Mouse (Mus musculus): ENCODE measurements around the gene Gm17334. TPM values are rescaled to one million over a fixed set of nuclear protein-coding genes. Genes with fewer than 3 reads are reported as not detected.

Gm17334 gene
- polyA plus RNA-seq, 1 experiment from 2014 or later = 0.31 TPM

DNA sequence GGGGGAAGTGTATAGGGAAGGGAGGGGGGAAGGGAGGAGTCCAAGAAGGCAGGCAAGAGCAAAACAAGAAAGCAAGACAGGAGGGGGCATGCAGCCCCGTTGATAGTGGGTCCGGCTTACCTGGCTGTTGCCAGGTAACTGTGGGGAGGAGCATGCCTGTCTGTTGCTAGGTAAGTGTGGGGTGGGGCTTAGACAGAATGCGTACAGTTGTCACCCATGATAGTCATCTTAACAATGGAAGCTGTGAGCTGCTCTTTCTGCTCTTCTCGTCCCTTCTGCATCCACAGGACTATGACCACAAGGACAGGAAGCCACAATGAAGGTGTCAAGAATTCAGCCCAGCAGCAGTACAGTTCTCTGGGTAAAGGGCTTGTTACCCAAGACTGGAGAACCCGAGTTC lies 37.2 kb upstream of the Gm17334 start:
- ATAC-seq (ENCODE audit: insufficient number of reproducible peaks, insufficient read depth, low FRiP score, low TSS enrichment, low read depth) = no peak
- 0 out of 2 replicates have a peak, but pooled peaks cover 3% of the 10 kb centered on the region for H3K4me1 ChIP-seq (replicated peaks)
- H3K36me3 ChIP-seq = no peaks in the 10 kb centered on the region
- H3K4me3 ChIP-seq (replicated peaks) = no peak overlapping the region
- no peaks in the 10 kb centered on the region for H3K9me3 ChIP-seq
- 72% methylated on average over 5 of the region's 5 CpGs for WGBS
- no peak overlapping the region for H3K9ac ChIP-seq (replicated peaks)
- H3K27ac ChIP-seq = no peak overlapping the region
- H3K27me3 ChIP-seq = no peaks in the 10 kb centered on the region
- H3K4me2 ChIP-seq = no peak overlapping the region

DNA sequence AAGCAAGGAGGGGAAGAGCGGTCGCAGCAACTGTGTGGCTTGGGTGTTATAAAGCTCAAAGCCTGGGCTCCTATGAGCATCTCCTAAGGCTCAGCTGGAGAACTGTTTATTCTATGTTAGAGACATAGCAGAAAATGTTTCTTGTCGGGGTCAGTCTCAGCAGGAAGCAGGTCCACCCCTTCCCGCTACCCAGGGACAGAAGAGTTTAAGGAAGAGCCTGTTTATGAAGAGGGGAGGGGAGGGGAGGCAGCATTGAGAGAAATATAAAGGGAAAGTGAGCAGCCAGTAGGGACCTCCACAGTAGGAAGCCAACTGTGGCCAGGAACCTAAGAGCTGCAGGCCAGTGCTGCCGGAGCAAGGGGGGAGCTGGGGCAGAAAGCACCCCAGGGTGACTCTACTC lies 36.4 kb upstream of the Gm17334 start:
- no peak overlapping the region for H3K9ac ChIP-seq (replicated peaks)
- 0 out of 2 replicates have a peak, but pooled peaks cover 7% of the 10 kb centered on the region for H3K4me1 ChIP-seq (replicated peaks)
- H3K9me3 ChIP-seq = no peaks in the 10 kb centered on the region
- no peaks in the 10 kb centered on the region for H3K36me3 ChIP-seq
- 52% methylated on average over 5 of the region's 5 CpGs for WGBS
- H3K27ac ChIP-seq = no peak overlapping the region
- H3K27me3 ChIP-seq = no peaks in the 10 kb centered on the region
- H3K4me2 ChIP-seq = no peak overlapping the region
- no peak for ATAC-seq (ENCODE audit: insufficient number of reproducible peaks, insufficient read depth, low FRiP score, low TSS enrichment, low read depth)
- H3K4me3 ChIP-seq (replicated peaks) = no peak overlapping the region

- no peak overlapping the region for H3K27ac ChIP-seq
- ATAC-seq (ENCODE audit: insufficient number of reproducible peaks, insufficient read depth, low FRiP score, low TSS enrichment, low read depth) = no peak
- H3K4me3 ChIP-seq (replicated peaks) = no peak overlapping the region
- H3K36me3 ChIP-seq = no peaks in the 10 kb centered on the region
- 73% methylated on average over 9 of the region's 9 CpGs for WGBS
- H3K27me3 ChIP-seq = no peaks in the 10 kb centered on the region
- no peak overlapping the region for H3K9ac ChIP-seq (replicated peaks)
- H3K4me2 ChIP-seq = no peak overlapping the region
- 0 out of 2 replicates have a peak, but pooled peaks cover 7% of the 10 kb centered on the region for H3K4me1 ChIP-seq (replicated peaks)
- H3K9me3 ChIP-seq = no peaks in the 10 kb centered on the region
Measured at GRCm38 (mm10) chr11:53805786-53806185, 32.8 kb upstream of the Gm17334 start.

- 0 out of 2 replicates have a peak, but pooled peaks cover 7% of the 10 kb centered on the region for H3K4me1 ChIP-seq (replicated peaks)
- no peak overlapping the region for H3K4me2 ChIP-seq
- no peak overlapping the region for H3K9ac ChIP-seq (replicated peaks)
- H3K36me3 ChIP-seq = no peaks in the 10 kb centered on the region
- no peak overlapping the region for H3K4me3 ChIP-seq (replicated peaks)
- no peak overlapping the region for H3K27ac ChIP-seq
- H3K9me3 ChIP-seq = no peaks in the 10 kb centered on the region
- no peak for ATAC-seq (ENCODE audit: insufficient number of reproducible peaks, insufficient read depth, low FRiP score, low TSS enrichment, low read depth)
- no peaks in the 10 kb centered on the region for H3K27me3 ChIP-seq
- 74% methylated on average over 14 of the region's 14 CpGs for WGBS
Measured at GRCm38 (mm10) chr11:53804569-53805344, 31.8 kb upstream of the Gm17334 start.

DNA sequence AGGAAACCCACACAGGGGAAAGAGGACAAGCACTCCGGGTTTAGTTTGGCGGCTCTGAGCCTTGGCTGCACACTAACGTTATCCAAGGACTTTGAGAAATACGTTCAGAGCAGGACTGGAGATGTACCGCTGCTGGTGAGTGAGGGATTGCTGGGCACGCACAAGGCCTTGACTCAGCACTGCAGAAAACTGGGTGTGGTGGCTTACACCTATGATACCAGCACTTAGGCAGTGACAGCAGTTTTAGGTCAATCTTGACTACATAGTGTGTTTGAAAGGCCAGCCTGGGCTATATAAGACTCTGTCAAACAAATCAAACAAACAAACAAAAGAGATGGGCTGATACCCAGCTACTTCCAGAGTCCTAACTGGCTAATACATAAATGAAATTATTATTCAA lies 30.5 kb upstream of the Gm17334 start:
- no peaks in the 10 kb centered on the region for H3K36me3 ChIP-seq
- H3K9me3 ChIP-seq = no peaks in the 10 kb centered on the region
- no peaks in the 10 kb centered on the region for H3K27me3 ChIP-seq
- 0 out of 2 replicates have a peak, but pooled peaks cover 7% of the 10 kb centered on the region for H3K4me1 ChIP-seq (replicated peaks)
- WGBS = 85% methylated on average over 6 of the region's 6 CpGs
- H3K4me3 ChIP-seq (replicated peaks) = no peak overlapping the region
- no peak overlapping the region for H3K4me2 ChIP-seq
- H3K27ac ChIP-seq = no peak overlapping the region
- ATAC-seq (ENCODE audit: insufficient number of reproducible peaks, insufficient read depth, low FRiP score, low TSS enrichment, low read depth) = no peak
- no peak overlapping the region for H3K9ac ChIP-seq (replicated peaks)

GRCm38 (mm10) chr11:53803093-53803492 lies 30.1 kb upstream of the Gm17334 start:
- Histone ChIP-seq H3K36me3 (no peaks in the 10 kb centered on the region), H3K27me3 (no peaks in the 10 kb centered on the region), H3K4me2 (no peak overlapping the region), H3K9ac (replicated peaks) (no peak overlapping the region), H3K9me3 (no peaks in the 10 kb centered on the region), H3K27ac (no peak overlapping the region), H3K4me3 (replicated peaks) (no peak overlapping the region), H3K4me1 (replicated peaks) (0 out of 2 replicates have a peak, but pooled peaks cover 7% of the 10 kb centered on the region)
- ATAC-seq (ENCODE audit: insufficient number of reproducible peaks, insufficient read depth, low FRiP score, low TSS enrichment, low read depth) = no peak
- WGBS = 85% methylated on average over 12 of the region's 12 CpGs

GRCm38 (mm10) chr11:53800975-53801374 lies 28.0 kb upstream of the Gm17334 start:
- no peaks in the 10 kb centered on the region for H3K27me3 ChIP-seq
- ATAC-seq (ENCODE audit: insufficient number of reproducible peaks, insufficient read depth, low FRiP score, low TSS enrichment, low read depth) = no peak
- no peak overlapping the region for H3K9ac ChIP-seq (replicated peaks)
- no peak overlapping the region for H3K27ac ChIP-seq
- no peaks in the 10 kb centered on the region for H3K9me3 ChIP-seq
- no peak overlapping the region for H3K4me3 ChIP-seq (replicated peaks)
- H3K4me2 ChIP-seq = no peak overlapping the region
- peaks cover 10% of the 10 kb centered on the region; the same call in 1 of the 2 replicates for H3K4me1 ChIP-seq (replicated peaks)
- H3K36me3 ChIP-seq = no peaks in the 10 kb centered on the region
- 81% methylated on average over 5 of the region's 5 CpGs for WGBS

GRCm38 (mm10) chr11:53800036-53800435 lies 27.0 kb upstream of the Gm17334 start:
- WGBS = 57% methylated on average over 4 of the region's 4 CpGs
- H3K27me3 ChIP-seq = no peaks in the 10 kb centered on the region

DNA sequence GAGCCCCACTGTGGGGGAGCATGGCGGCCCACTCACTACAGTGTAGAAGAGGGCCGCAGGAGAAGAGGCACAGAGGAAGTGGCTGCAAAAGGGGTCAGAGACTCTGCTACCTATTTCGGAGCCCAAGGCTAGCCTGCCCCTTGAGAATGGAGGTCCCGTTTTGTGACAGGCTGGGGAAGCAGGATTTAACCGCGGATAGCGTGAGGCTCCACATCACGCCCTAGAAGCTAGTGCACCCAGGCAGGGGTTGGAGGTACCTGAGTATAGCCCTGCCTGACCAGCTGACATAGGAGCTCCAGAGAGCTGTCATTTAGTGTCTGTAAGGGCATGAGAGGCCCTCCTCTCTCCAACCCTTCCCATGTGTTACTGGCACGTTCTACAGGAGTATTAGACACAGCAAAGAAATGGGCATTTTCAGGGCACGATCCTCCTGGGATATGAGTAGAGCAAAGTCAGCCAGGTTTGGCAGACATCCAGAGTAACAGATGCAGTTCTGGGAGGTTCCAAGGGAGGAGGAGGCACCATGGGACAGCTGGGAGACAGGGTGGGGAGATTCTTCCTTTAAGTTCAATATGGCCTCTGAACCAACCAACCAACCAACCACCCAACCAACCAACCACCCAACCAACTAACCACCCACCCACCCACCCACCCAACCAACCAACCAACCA lies 25.2 kb upstream of the Gm17334 start:
- 92% methylated on average over 10 of the region's 10 CpGs for WGBS
- no peak for ATAC-seq (ENCODE audit: insufficient number of reproducible peaks, insufficient read depth, low FRiP score, low TSS enrichment, low read depth)
- peaks cover 13% of the 10 kb centered on the region; the same call in 1 of the 2 replicates for H3K4me1 ChIP-seq (replicated peaks)
- no peak overlapping the region for H3K4me3 ChIP-seq (replicated peaks)
- no peaks in the 10 kb centered on the region for H3K36me3 ChIP-seq
- H3K9me3 ChIP-seq = no peaks in the 10 kb centered on the region
- H3K27me3 ChIP-seq = no peaks in the 10 kb centered on the region
- H3K27ac ChIP-seq = no peak overlapping the region
- no peak overlapping the region for H3K4me2 ChIP-seq
- no peak overlapping the region for H3K9ac ChIP-seq (replicated peaks)

More at GRCm38 (mm10) chr11:53800036-53800435, 27.0 kb upstream of the Gm17334 start:
- no peaks in the 10 kb centered on the region for H3K36me3 ChIP-seq
- no peak overlapping the region for H3K9ac ChIP-seq (replicated peaks)
- H3K4me2 ChIP-seq = no peak overlapping the region
- no peak for ATAC-seq (ENCODE audit: insufficient number of reproducible peaks, insufficient read depth, low FRiP score, low TSS enrichment, low read depth)
- H3K4me1 ChIP-seq (replicated peaks) = peaks cover 15% of the 10 kb centered on the region; the same call in 1 of the 2 replicates
- no peaks in the 10 kb centered on the region for H3K9me3 ChIP-seq
- H3K27ac ChIP-seq = no peak overlapping the region
- no peak overlapping the region for H3K4me3 ChIP-seq (replicated peaks)

DNA sequence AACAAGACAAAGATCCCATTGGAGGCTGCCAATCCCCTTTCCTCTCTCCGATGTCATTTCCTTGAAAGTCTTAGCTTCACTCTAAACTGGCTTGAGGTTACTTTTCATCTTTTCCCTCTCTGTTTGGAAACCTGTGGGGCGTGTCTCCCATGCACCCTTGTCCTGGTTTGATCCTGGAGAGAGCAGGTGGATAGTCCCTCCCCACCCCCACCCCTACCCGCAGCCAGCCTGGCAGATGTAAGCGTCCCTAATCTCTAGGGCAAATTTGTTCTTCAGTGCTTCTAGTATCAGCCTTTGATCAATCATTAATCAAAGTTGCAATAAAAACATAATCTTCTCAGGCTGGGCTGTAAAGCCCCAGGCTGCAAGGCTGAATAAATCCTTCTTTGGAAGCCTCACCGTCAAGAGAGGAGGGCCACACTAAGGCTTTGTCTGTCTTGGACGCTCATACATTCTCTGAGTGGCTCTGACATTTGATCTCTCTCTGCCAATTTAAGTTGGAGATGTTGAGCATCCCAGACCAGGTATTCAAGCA lies 24.5 kb upstream of the Gm17334 start:
- no peaks in the 10 kb centered on the region for H3K36me3 ChIP-seq
- H3K4me2 ChIP-seq = no peak overlapping the region
- no peaks in the 10 kb centered on the region for H3K9me3 ChIP-seq
- H3K4me1 ChIP-seq (replicated peaks) = peaks cover 13% of the 10 kb centered on the region; the same call in 1 of the 2 replicates
- no peaks in the 10 kb centered on the region for H3K27me3 ChIP-seq
- ATAC-seq (ENCODE audit: insufficient number of reproducible peaks, insufficient read depth, low FRiP score, low TSS enrichment, low read depth) = no peak
- no peak overlapping the region for H3K9ac ChIP-seq (replicated peaks)
- no peak overlapping the region for H3K27ac ChIP-seq
- no peak overlapping the region for H3K4me3 ChIP-seq (replicated peaks)
- 52% methylated on average over 6 of the region's 6 CpGs for WGBS

DNA sequence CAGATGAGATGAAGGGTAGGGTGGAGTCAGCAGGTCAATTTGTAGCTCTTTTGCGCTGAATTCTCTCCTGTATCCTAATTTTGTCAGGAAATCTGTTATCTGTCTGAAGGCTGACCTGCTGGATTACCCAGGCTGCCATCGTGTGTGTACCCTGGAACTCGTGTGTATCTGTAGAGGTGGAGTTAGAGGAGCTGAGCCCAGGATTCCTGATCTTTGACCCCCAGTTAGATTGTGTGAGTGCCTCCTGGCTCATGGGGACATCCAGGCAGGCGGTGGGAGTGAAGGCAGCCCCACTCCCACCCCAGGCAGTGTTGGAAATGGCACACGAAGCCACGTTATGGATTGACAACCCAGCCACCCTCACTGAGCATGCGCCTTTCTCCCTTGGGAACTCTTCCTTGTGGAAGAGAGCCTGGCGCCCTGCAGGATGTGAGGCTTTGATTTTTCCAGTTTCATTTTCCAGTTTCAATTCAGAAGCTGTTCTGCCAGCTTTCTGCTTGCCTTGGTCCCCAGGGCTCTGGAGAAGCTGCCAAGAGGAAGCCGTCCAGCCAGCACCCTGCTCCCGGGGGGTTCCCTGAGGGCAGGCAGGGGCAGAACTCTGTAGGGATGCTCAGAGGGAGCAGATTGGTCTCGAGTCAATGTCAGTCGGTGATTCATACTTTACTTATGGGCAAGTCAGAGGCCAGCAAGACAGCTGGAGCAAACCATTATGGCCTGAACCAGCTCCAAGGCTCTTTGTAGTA lies 23.6 kb upstream of the Gm17334 start:
- Histone ChIP-seq H3K4me1 (replicated peaks) (peaks cover 13% of the 10 kb centered on the region; the same call in 1 of the 2 replicates), H3K4me3 (replicated peaks) (no peak overlapping the region), H3K4me2 (no peak overlapping the region), H3K9me3 (no peaks in the 10 kb centered on the region), H3K27me3 (no peaks in the 10 kb centered on the region), H3K9ac (replicated peaks) (no peak overlapping the region), H3K27ac (no peak overlapping the region), H3K36me3 (no peaks in the 10 kb centered on the region)
- ATAC-seq (ENCODE audit: insufficient number of reproducible peaks, insufficient read depth, low FRiP score, low TSS enrichment, low read depth) = no peak
- WGBS = 63% methylated on average over 12 of the region's 12 CpGs
